Mouse (Mus musculus): Measurements from ENCODE around the gene Fibp. TPM values are rescaled to one million over a fixed set of nuclear protein-coding genes. Genes with fewer than 3 reads are reported as not detected.

The Fibp gene
- polyA plus RNA-seq, 1 experiment from 2014 or later: 116 TPM

DNA sequence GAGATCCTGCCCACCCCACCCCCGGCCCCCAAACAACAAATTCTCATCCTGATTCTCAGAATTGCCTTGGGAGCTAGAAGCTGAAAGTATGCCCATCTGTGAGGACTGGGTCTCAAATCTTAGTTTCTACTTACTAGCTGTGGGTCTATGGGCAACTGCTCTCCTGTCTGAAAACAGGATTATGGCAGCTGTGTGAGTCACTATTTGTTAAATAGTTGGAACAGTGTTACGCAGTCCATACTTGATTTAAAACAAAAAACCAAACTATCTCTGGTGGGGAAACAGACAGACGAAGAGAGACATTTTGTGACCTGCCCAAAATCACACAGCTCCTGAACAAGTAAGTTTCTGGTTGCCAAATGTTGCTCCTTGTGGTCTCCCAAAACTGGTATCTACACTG, 10.7 kb upstream of the Fibp start:
- no peak overlapping the region for H3K4me2 ChIP-seq (replicated peaks; ENCODE audit: low read depth)
- peaks cover 29% of the 10 kb centered on the region for H3K27me3 ChIP-seq (replicated peaks; ENCODE audit: control insufficient read depth, insufficient read depth, low read length)
- no peaks in the 10 kb centered on the region for H3K9me3 ChIP-seq (ENCODE audit: control insufficient read depth)
- ATAC-seq: no peak
- no peak overlapping the region for H3K9ac ChIP-seq (ENCODE audit: low read depth, low read length)
- TF ChIP-seq CTCF (IDR thresholded peaks at IDR 0.05; ENCODE audit: low read depth): no peak
- H3K4me1 ChIP-seq (replicated peaks; ENCODE audit: control insufficient read depth, insufficient read depth, low read length): 0 out of 2 replicates have a peak, but pooled peaks cover 6% of the 10 kb centered on the region
- no peak overlapping the region for H3K4me3 ChIP-seq (ENCODE audit: low read depth, low read length)
- peaks cover 5% of the 10 kb centered on the region; the same call in 1 of the 2 replicates for H3K36me3 ChIP-seq (ENCODE audit: control insufficient read depth, insufficient read depth)
- no peak overlapping the region for H3K27ac ChIP-seq (ENCODE audit: low read depth, low read length)
- 74% methylated on average over 3 of the region's 3 CpGs for WGBS

DNA sequence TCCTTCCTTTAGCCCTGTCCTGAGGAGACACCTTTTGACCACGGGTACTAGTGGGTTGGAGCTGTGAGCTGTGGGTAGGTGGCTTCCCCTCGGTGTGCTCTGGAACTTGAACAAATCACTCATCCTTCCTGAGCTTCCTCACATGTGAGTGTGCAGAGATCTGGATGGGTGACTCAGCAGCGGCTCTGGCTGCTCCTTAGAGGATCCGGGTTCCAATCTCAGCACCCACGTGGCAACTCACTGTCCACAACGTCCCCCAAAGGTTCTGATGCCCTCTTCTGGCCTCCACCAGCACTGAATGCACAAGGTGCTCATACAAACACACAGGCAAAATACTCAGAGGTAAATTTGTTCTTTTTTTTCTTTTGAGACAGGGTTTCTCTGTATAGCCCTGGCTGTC, 8.6 kb upstream of the Fibp start:
- no peak overlapping the region for H3K9ac ChIP-seq (ENCODE audit: low read depth, low read length)
- no peak overlapping the region for H3K4me2 ChIP-seq (replicated peaks; ENCODE audit: low read depth)
- peaks cover 29% of the 10 kb centered on the region for H3K27me3 ChIP-seq (replicated peaks; ENCODE audit: control insufficient read depth, insufficient read depth, low read length)
- H3K36me3 ChIP-seq (ENCODE audit: control insufficient read depth, insufficient read depth): peaks cover 6% of the 10 kb centered on the region; the same call in 1 of the 2 replicates
- H3K4me3 ChIP-seq (ENCODE audit: low read depth, low read length): no peak overlapping the region
- peaks cover 6% of the 10 kb centered on the region; the same call in 1 of the 2 replicates for H3K4me1 ChIP-seq (replicated peaks; ENCODE audit: control insufficient read depth, insufficient read depth, low read length)
- no peak for ATAC-seq
- H3K9me3 ChIP-seq (ENCODE audit: control insufficient read depth): no peaks in the 10 kb centered on the region
- WGBS: 81% methylated on average over 6 of the region's 6 CpGs
- H3K27ac ChIP-seq (ENCODE audit: low read depth, low read length): peak overlapping the region; percentile 35; the same call in 1 of the 2 replicates
- TF ChIP-seq CTCF (IDR thresholded peaks at IDR 0.05; ENCODE audit: low read depth): peak; percentile 16; the same call in 1 of the 2 replicates

- Histone ChIP-seq H3K4me3 (ENCODE audit: low read depth, low read length) (peak overlapping the region; percentile 74), H3K4me2 (replicated peaks; ENCODE audit: low read depth) (peak overlapping the region; percentile 98; the same call in 1 of the 2 replicates), H3K27me3 (replicated peaks; ENCODE audit: control insufficient read depth, insufficient read depth, low read length) (0 out of 2 replicates have a peak, but pooled peaks cover 5% of the 10 kb centered on the region), H3K4me1 (replicated peaks; ENCODE audit: control insufficient read depth, insufficient read depth, low read length) (peaks cover 2% of the 10 kb centered on the region; the same call in 1 of the 2 replicates), H3K27ac (ENCODE audit: low read depth, low read length) (no peak overlapping the region), H3K9ac (ENCODE audit: low read depth, low read length) (peak overlapping the region; percentile 13; the same call in 1 of the 2 replicates), H3K9me3 (ENCODE audit: control insufficient read depth) (no peaks in the 10 kb centered on the region), H3K36me3 (ENCODE audit: control insufficient read depth, insufficient read depth) (peaks cover 6% of the 10 kb centered on the region; the same call in 1 of the 2 replicates)
- no peak for ATAC-seq
- TF ChIP-seq CTCF (IDR thresholded peaks at IDR 0.05; ENCODE audit: low read depth): no peak
- 82% methylated on average over 12 of the region's 12 CpGs for WGBS
Observed at GRCm38 (mm10) chr19:5455037-5455436, 5.4 kb upstream of the Fibp start.

GRCm38 (mm10) chr19:5455568-5455967, 4.8 kb upstream of the Fibp start:
- Histone ChIP-seq H3K4me3 (ENCODE audit: low read depth, low read length) (peak overlapping the region; percentile 74), H3K4me1 (replicated peaks; ENCODE audit: control insufficient read depth, insufficient read depth, low read length) (peaks cover 4% of the 10 kb centered on the region; the same call in 1 of the 2 replicates), H3K27me3 (replicated peaks; ENCODE audit: control insufficient read depth, insufficient read depth, low read length) (no peaks in the 10 kb centered on the region), H3K36me3 (ENCODE audit: control insufficient read depth, insufficient read depth) (peaks cover 6% of the 10 kb centered on the region; the same call in 1 of the 2 replicates), H3K9me3 (ENCODE audit: control insufficient read depth) (no peaks in the 10 kb centered on the region), H3K27ac (ENCODE audit: low read depth, low read length) (no peak overlapping the region), H3K9ac (ENCODE audit: low read depth, low read length) (no peak overlapping the region), H3K4me2 (replicated peaks; ENCODE audit: low read depth) (peak overlapping the region; percentile 98)
- TF ChIP-seq CTCF (IDR thresholded peaks at IDR 0.05; ENCODE audit: low read depth): no peak
- no peak for ATAC-seq
- WGBS: 65% methylated on average over 8 of the region's 8 CpGs

GRCm38 (mm10) chr19:5456241-5456921, 4.0 kb upstream of the Fibp start:
- Histone ChIP-seq H3K27me3 (replicated peaks; ENCODE audit: control insufficient read depth, insufficient read depth, low read length) (no peaks in the 10 kb centered on the region), H3K9me3 (ENCODE audit: control insufficient read depth) (no peaks in the 10 kb centered on the region), H3K27ac (ENCODE audit: low read depth, low read length) (peak overlapping the region; percentile 84), H3K36me3 (ENCODE audit: control insufficient read depth, insufficient read depth) (peaks cover 6% of the 10 kb centered on the region; the same call in 1 of the 2 replicates), H3K9ac (ENCODE audit: low read depth, low read length) (peak overlapping the region; percentile 76), H3K4me3 (ENCODE audit: low read depth, low read length) (peak overlapping the region; percentile 74), H3K4me1 (replicated peaks; ENCODE audit: control insufficient read depth, insufficient read depth, low read length) (peaks cover 4% of the 10 kb centered on the region; the same call in 1 of the 2 replicates), H3K4me2 (replicated peaks; ENCODE audit: low read depth) (peak overlapping the region; percentile 98)
- ATAC-seq: no peak
- 6% methylated on average over 23 of the region's 26 CpGs for WGBS
- TF ChIP-seq CTCF (IDR thresholded peaks at IDR 0.05; ENCODE audit: low read depth): no peak

DNA sequence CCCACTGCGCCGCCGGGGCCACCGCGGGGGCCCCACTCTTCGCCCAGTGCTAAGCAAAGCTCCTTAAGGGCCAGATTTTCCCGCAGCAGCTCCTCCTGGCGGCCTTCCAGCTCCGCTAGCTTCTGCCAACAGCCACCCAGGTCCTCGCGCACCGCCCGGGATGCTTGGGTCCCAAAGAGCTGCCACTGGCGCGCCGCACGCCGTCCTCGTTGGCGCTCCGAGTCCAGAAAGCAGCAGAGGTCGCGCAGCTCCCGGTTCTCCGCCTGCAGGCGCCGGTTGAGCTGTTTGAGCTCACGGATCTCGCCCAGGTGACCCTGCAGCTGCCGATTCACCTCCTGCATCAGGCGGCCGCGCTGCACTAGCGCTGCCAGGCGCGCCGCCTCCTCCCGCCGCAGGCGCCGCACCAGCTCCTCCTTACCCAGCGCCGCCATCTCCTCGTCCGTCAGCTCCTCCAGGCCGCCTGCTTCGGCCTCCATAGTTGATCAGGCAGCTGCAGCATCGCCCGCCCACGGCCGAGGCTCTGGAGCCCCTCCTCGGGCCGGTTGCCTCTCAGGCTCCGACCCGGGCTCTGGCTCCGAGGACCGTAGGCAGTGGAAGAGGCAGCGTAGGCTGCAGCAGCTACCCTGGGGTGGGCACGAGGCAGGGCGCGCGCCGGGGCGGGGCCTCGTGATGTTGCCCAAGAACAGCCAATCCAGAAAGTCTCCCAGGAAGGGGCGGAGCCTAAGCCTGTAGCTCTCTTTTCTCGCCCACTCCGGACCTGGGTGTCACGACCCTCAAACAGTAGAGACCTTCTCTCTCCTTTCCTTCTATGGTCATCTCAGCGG, 3.3 kb upstream of the Fibp start:
- peak; percentile 74 for ATAC-seq
- H3K9ac ChIP-seq (ENCODE audit: low read depth, low read length): peak overlapping the region; percentile 76
- peaks cover 4% of the 10 kb centered on the region; the same call in 1 of the 2 replicates for H3K4me1 ChIP-seq (replicated peaks; ENCODE audit: control insufficient read depth, insufficient read depth, low read length)
- peaks cover 6% of the 10 kb centered on the region; the same call in 1 of the 2 replicates for H3K36me3 ChIP-seq (ENCODE audit: control insufficient read depth, insufficient read depth)
- H3K27ac ChIP-seq (ENCODE audit: low read depth, low read length): peak overlapping the region; percentile 84
- H3K4me2 ChIP-seq (replicated peaks; ENCODE audit: low read depth): peak overlapping the region; percentile 98
- H3K9me3 ChIP-seq (ENCODE audit: control insufficient read depth): no peaks in the 10 kb centered on the region
- H3K27me3 ChIP-seq (replicated peaks; ENCODE audit: control insufficient read depth, insufficient read depth, low read length): no peaks in the 10 kb centered on the region
- WGBS: under 1% methylated on average over 67 of the region's 70 CpGs
- H3K4me3 ChIP-seq (ENCODE audit: low read depth, low read length): peak overlapping the region; percentile 74
- TF ChIP-seq CTCF (IDR thresholded peaks at IDR 0.05; ENCODE audit: low read depth): peak; percentile 54

All from intestine, postnatal 0 days (tissue).